Mouse (Mus musculus) embryo, embryonic 11.5 days (tissue): ENCODE data around the gene Aldh8a1.
"Not testable (repeated sequence)": the region's sequence is repeated elsewhere in the genome, so short reads cannot be mapped to it uniquely, and the experiment has no call there.

Experiments
- DNase-seq: peaks from one replicate; pipeline ENCODE4 v3.0.0-alpha.2; 2012; ENCODE audit warnings: low read depth, low spot score

The Aldh8a1 gene

GRCm38 (mm10) chr10:21367481-21367880 is 9.6 kb upstream of the Aldh8a1 start:
- DNase-seq, result no peak

GRCm38 (mm10) chr10:21369586-21369985 is 7.5 kb upstream of the Aldh8a1 start:
- DNase-seq, result no peak

- no peak for DNase-seq
These were observed 4.8 kb upstream of the Aldh8a1 start for GRCm38 (mm10) chr10:21372271-21372670.

- no peak for DNase-seq
These were observed 1.3 kb downstream of the Aldh8a1 start for GRCm38 (mm10) chr10:21378196-21378944.

- DNase-seq, result peak; percentile 26
These were observed 5.8 kb downstream of the Aldh8a1 start for GRCm38 (mm10) chr10:21382914-21383313.

- DNase-seq, result no peak
These were observed 8.1 kb downstream of the Aldh8a1 start for GRCm38 (mm10) chr10:21385111-21385663.

- DNase-seq, result no peak
These were observed 12.0 kb downstream of the Aldh8a1 start for GRCm38 (mm10) chr10:21389075-21389474.

- DNase-seq, result no peak
These were observed 13.3 kb downstream of the Aldh8a1 start for GRCm38 (mm10) chr10:21390440-21390839.

- DNase-seq, result no peak
These were observed 14.2 kb downstream of the Aldh8a1 start for GRCm38 (mm10) chr10:21391286-21391685.

- DNase-seq, result no peak
These were observed 16.3 kb downstream of the Aldh8a1 start for GRCm38 (mm10) chr10:21393390-21393789.

GRCm38 (mm10) chr10:21395426-21396139 is 18.5 kb downstream of the Aldh8a1 start:
- no peak for DNase-seq

- not testable (repeated sequence) for DNase-seq
These were observed 21.9 kb downstream of the Aldh8a1 start for GRCm38 (mm10) chr10:21398873-21399425.

- no peak for DNase-seq
These were observed 22.5 kb downstream of the Aldh8a1 start for GRCm38 (mm10) chr10:21399622-21400021.

GRCm38 (mm10) chr10:21400031-21400430 is 22.9 kb downstream of the Aldh8a1 start:
- no peak for DNase-seq

GRCm38 (mm10) chr10:21400453-21400852 is 23.4 kb downstream of the Aldh8a1 start:
- no peak for DNase-seq

- DNase-seq, result no peak
These were observed 24.2 kb downstream of the Aldh8a1 start for GRCm38 (mm10) chr10:21401259-21401658.

GRCm38 (mm10) chr10:21404822-21405221 is 27.7 kb downstream of the Aldh8a1 start:
- DNase-seq, result no peak

- DNase-seq, result no peak
These were observed 28.8 kb downstream of the Aldh8a1 start for GRCm38 (mm10) chr10:21405707-21406534.

GRCm38 (mm10) chr10:21410711-21411110 is 33.6 kb downstream of the Aldh8a1 start:
- no peak for DNase-seq

GRCm38 (mm10) chr10:21411621-21412205 is 34.6 kb downstream of the Aldh8a1 start:
- no peak for DNase-seq

GRCm38 (mm10) chr10:21415031-21415430 is 37.9 kb downstream of the Aldh8a1 start:
- DNase-seq, result no peak
